Mouse (Mus musculus): ENCODE data around the gene Aggf1.
A peak's percentile ranks its signal among the peaks of the same experiment; 100 is the strongest.

Gene Aggf1

DNA sequence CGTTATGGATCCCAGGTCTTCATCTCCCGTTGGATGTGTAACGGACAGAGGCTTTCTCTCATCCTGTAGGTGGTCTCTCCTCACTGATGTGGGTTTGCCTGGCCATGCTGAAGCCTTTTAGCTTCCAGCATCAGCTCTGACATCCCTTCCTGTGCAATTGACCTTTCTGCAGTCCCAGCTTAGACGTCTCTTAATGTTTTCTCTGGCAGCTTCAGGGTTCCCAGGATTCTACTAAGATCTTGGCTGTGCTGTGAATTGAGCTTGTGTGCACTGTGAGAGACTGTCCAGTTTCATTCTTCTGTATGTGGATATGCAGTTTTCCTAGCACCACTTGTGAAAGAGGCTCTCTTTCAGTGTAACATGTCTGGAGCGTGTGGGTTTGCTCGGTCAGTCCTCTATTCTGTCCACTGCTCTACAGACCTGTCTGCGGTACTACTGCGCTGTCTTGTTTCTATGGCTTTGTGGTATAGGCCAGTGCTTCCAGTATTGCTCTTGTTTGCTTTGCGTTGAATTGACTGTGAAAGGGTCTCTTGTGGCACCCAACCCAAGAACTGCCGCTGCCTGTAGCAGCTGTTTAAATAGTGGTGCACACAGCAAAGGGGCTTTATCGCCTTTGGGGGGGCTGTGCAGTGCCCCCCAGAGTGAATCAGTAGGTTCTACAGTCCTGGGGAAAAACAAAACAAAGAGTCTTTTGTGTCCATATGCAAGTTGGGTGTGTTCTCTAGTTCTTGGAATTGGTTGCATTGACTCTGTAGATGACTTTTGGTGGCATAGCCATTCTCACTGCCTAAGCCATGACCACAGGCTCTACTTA is 42.9 kb downstream of the Aggf1 start:
- DNase-seq (ENCODE audit: low spot score), result no peak

DNA sequence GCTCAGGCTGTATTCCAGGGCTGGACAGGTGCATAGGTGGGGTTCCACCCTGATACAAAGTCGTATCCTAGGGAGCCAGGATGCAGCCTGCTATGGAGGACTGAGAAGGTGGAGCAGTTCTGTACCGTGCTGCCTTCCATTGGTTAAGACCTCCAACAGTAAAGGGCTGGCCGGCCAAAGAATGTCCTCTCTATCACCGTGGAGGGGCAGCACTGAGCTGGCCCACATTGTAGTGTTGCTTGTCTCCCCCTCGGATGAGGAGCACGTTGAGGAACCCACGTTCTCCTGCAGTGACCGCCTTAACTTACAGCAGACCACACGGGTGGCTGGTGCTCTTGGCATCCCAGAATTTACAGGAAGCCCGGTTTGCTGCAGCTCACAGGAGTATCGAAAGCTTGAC is 44.6 kb downstream of the Aggf1 start:
- no peak for DNase-seq (ENCODE audit: low spot score)

DNA sequence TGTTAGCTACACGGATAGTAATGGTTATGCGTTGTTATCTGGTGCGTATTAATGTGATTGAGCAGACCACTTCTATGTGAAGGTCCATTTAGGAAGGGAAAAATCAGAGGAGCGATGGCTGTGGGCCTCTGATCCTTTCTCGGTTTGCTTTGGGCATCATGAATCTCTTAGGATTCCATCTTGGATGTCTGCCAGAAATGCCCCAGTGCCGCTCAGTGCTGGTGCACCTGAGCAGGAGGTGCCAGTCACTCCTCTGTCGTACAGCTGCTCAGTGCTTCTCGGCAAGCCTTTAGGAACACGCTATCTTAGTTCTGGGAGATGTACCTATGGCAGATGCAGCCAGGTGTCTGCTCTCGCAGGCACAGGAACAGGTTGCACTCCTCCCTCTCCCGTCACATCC is 46.4 kb downstream of the Aggf1 start:
- no peak for DNase-seq (ENCODE audit: low spot score)

DNA sequence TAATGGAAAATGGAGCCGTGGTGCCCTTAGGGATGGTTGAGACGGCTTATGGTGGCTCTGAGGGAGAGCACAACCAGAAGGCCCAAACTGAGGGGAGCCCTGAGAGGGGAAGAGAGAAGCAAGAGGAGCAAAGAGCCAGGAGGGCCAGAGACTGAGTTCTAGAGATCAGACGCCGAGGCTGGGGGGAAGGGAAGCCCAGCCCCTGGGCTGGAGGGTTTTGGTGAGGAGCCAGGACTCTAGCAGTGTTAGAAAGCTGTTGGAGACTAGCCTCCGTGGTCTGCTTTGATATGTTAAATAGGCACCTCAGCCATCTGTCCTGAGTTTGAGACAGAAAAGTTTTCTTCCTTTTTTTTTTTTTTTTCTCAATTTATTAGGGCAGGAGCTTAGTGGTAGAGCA is 47.8 kb downstream of the Aggf1 start:
- DNase-seq (ENCODE audit: low spot score), result no peak

DNA sequence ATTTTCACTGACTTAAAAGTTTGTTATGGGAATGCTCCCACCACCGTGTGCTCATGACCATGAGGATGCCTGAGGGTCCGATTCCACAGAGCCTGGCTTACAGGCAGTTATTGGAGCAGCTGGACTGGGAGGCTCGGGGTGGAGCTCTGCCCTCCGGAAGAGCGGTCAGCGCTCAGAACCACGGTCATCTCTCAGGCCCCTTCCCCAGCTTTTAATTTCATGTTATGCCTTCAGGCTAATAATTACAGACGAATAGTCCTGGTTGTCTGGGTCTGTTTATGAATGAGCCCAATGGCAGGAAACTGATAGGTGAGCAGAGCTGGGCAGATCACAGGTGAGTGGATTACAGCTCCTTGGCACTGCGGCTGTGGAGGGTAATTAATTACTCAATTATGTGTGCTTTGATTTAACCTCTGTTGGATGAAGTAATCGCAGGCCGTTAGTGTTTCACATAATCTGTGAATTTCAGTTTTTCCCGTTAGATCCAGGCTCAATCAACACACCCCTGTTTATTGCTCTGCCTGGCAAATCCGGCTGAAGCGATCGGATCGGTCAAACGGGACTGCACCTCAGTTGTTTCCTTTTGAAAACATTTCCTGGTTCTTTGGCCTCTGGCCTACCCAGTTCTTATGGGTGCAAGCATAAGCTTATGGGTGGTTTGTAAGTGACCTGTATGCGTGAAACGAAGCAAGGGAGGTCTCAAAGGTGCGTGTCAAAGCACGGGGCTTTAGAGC is 48.4 kb downstream of the Aggf1 start:
- no peak for DNase-seq (ENCODE audit: low spot score)

DNA sequence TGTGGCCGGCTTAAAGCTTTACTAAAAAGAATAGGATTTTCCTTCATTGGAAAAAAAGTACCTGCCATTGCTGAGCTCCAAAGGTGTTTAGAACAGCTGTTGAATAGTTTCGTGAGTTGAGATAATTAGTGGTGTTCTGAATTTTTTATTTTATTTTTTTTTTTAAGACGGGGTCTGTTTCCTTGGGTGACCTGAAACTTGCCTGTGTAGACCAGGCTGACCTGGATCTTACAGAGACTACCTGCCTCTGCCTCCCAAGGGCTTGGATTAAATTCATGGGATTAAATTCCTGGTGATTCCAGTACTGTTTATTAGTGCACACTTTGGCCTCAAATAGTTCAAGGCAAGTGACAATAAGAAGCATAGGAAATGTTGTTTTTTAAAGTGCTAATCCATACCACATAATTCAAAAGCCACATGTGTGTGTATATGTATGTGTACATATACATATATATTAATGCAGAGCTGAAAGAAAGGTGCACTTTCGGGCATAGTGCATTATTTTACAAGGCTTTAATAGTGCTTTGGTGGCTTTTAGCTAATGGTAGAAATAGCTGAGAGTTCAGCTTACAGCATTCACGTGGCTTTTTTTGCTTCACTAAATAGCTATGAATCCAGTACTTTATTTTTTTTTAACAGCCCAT is 49.1 kb downstream of the Aggf1 start:
- no peak for DNase-seq (ENCODE audit: low spot score)

DNA sequence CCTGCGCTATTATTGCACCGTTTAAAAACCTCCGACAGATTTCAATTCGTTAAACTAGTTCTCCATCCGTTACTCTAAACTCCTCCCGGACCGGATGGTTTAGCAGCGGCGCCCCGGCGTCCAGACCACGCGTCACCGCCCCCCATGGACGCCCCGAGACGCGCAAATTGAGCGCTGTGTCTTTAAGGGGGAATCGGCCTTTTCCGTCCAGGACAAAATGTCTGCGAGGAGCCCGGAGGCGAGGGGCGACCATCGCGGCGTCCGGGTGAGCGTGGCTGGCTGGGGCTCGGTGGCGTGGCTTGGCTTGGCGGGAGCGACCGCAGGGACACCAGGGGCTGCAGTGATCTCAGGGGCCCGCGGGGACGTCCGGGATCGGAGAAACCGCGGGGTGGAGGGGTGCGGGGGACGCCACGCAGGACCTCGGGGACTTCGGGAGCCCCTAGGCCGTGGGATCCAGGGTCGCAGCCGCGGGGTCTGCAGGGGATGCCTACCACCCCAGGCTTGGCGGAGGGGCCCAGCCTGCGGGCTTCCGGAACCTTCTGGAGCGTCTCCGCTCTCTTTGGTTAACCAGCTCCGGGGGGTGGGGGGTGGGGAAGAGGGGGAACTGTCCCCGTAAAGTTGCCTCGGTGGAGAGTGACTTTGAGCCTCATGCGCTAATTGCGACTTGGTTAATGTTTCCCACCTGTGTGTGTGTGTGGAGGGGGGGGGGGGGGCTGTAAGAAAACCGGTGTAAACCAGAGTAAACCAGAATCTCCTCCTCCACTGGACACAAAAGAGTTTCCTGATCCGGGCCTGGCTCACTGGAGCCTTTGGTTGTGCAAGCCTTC is 49.9 kb downstream of the Aggf1 start:
- peak; percentile 16 for DNase-seq (ENCODE audit: low spot score)

DNA sequence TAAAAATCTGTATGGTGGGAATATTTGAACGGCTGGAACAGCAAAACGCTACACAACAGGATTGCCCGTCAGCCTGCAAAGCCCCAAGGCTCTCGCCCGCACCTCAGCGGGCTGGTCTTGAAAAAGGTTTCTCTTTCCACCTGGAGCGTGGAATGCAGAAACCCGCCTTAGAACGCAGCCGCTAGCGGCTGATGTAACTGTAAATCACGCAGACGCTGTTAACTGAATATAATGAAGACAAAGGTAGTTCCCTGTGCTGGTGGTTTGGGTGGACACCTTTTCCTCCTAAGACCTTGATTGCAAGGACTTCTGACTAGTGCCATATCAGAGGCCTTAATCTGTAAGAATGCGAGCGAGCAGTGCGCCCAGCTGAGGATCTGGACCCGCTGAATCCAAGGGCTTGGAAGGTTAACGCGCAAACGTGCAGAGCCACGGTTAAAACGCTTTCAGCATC is 50.5 kb downstream of the Aggf1 start:
- DNase-seq (ENCODE audit: low spot score), result no peak

DNA sequence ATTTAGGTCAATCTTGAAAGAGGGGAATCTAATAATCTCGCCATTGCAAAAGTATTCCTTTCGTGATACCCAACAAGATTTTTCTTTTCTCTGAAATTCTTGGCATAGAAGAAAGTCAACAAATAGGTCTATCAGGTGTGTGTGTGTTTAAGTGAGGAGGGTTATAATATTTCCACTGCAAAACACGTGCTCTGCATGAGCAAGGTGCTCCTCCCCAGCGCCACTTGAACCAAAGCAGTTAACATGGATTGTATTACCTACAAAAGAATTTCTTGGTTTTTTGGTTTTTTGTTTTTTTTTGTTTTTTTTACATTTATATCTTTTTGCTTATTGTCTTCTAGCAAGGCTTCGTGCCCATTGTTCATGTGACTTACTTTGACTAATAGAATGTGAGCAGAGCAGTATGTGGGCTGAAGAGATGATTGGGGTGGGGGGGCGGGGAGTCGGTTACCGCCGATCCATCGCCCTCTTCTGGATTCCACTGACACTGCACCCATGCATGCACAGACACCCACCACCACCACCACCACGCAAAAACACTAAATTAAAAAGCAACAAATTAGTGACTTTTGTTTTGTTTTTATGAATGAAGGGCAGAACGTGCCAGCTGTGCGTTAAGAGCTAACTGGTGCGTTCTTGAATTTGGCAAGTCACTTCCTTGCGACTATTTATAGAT is 51.1 kb downstream of the Aggf1 start:
- DNase-seq (ENCODE audit: low spot score), result no peak

DNA sequence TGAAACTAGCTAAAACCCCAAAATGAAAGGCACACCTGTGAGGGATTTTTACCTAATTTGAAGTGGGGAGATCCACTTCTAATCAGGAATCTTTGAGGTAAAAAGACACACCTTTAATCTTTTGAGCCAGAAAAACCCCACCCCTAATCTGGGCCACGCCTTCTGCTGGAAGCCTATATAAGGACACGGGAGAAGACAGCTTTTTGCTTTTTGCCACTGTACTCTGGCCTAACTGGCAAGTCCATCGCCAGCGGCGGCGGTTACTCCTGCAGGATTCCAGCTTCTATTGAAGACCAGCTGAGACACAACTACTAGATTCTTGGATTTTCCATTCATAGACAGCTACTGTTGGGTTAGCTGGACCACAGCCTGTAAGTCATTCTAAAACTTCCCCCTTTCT is 51.8 kb downstream of the Aggf1 start, which contains the start of gene Zbed3:
Gene Zbed3, plus strand, starts transcription at position 213 of the 400 bp plus-strand sequence.
- no peak for DNase-seq (ENCODE audit: low spot score)

DNA sequence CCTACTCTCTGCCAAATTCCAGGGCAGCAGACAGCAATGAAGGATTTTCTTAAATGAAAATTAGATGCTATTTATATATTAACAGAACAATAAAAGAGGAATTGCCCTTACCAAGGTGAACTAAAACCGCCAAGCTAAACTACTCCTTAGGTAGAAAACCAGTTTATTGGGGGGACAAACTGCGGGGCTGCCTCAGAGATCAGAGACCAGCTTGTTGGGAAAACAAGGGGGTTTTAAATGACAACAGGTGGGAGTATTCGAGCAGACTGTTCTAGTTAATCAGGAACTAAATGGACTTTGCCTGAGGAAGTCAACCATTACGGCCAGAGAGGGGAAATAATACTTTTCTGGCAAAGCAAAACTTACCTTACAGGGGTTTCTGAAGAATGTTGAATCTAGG is 54.7 kb downstream of the Aggf1 start:
- DNase-seq (ENCODE audit: low spot score), result no peak

DNA sequence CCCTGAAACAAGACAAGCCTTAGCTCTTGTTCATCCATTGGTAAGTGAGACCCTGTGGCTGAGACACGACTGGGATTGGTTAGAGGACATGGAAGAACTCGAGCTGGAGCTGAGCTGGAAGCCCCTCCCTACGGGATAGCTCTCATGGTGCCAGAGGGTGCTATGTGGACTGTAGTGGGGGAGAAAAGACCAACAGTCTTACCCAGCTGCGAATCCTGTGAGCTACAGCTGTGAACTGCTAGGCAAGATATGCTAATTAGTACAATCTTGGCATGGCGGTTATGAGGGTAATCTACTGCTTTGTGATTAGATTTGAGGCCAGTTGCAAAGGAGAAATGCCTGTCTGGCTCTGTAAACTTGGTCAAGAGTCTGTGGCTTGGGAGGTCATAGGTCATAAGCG is 56.0 kb downstream of the Aggf1 start:
- no peak for DNase-seq (ENCODE audit: low spot score)

DNA sequence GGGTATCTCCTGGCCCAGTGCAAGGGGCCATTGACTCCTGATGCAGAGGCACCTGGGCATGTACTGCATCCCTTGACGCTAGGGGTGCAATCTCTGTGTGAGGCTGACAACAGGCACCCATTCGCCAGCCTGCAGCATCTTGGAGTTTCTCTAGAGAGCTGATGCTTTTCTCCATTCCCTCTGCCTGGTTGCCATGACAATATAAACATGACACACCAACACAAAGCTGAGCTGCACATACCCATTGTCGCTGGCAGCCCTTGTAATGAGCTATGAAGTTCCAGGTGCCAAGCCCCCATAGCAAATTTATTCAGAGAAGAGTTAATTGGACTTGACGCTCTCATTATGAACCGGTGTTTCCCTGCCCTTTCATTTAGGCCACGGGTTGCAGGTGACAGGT is 63.1 kb downstream of the Aggf1 start:
- no peak for DNase-seq (ENCODE audit: low spot score)

DNA sequence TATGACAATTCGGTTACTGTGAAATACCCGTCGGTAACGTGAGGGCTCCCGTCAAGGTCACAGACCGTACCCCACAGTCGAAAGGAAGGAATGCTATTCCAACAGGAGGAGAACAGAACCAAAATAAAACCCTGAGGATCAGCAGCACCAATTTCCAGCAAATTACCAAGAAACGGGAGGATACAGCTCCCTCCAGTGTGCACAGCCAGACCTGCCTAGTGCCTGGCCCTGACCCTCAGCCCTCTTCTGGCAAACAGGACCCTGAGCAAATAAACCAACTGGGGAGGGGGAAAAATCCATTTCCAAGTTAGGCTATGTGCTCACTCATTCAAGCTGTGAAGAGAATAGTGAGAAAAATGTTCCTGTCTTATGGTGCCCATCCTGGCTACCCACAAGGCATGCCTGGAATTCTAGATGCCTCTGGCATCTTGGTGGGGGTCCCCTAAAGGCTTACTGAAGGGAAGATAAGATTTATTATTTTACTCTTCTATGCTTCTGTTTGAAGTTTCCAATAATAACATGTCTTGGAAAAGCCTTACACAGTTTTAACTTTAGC is 68.0 kb downstream of the Aggf1 start:
- DNase-seq (ENCODE audit: low spot score), result no peak

DNA sequence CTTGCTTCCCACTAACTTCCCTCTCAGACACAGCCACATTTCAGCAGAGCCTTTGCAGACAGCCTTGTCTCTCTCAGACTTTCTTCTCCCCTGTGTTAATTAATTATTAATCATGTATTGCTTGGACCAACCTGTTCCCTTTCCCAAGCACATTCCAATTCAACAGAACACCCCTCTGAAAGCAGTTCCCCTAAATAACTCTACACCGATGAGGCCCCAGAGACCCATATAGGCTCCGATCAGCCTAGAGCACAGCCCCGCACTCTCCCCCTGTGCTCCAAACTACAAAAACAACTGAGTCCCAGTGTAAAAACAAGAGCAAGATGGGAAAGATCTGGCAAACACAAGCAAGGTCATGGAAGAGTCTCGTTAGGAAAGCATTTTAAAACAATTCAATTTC is 68.6 kb downstream of the Aggf1 start:
- no peak for DNase-seq (ENCODE audit: low spot score)
